Mouse (Mus musculus) heart, adult 2 months (tissue): ENCODE data around the gene Atg14.

Experiments
- CTCF ChIP-seq: fragments of 200-600 bp; IDR thresholded peaks from 2 replicates; pipeline ENCODE4 v1.8.1; 2022; ENCODE audit warnings: antibody characterized with exemption, mild to moderate bottlenecking, moderate library complexity
- EP300 ChIP-seq: fragments of 200-500 bp; IDR thresholded peaks from 2 replicates; pipeline ENCODE4 v1.6.1; 2011; ENCODE audit warnings: low read depth, low read length, control low read depth; ENCODE audit not compliant: insufficient read depth
- POLR2A ChIP-seq: fragments of 200-500 bp; IDR thresholded peaks from 2 replicates; pipeline ENCODE4 v1.6.1; 2011; ENCODE audit warnings: mild to moderate bottlenecking, low read depth, low read length, control low read depth; ENCODE audit not compliant: insufficient read depth

DNA sequence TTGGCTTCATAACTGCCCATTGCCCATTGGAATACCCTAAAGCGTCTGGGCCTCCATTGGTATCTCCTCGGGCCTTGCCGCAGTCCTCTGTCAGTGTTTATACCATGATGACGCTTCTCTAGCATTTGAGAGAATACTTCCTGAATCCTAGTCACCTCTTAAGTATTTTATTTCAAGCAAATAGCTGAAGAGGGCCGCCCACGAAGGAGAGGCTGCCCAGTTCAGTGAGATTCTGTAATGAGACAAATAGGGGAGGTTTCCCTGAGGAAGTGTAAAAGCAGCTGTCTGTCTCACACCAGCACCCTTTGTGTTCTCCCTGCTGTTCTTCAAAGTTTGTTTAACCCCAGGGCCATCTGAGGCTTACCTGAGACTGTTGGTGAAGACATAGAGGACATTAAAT is 53.7 kb downstream of the Atg14 start:
- no peak for TF ChIP-seq CTCF
- no peak for TF ChIP-seq EP300
- TF ChIP-seq POLR2A, result no peak
